28 mouse cellular contexts compared by ENCODE assay signal in genomic region chr6:41377578-41377977, GRCm38 (mm10). TPM values are rescaled to one million over a fixed set of nuclear protein-coding genes. Genes with fewer than 3 reads are reported as not detected.
"Had no signal": no experiment of that assay in that cellular context is flagged by ENCODE, and none has a peak within 500 bp of the region (broad histone marks: within the 10 kb centered on the region; RNA-seq: fewer than 3 reads in every experiment).

Gene Prss3 (minus strand): TSS chr6:41377678.

RNA-seq across cellular contexts. Expression of gene Prss3, which starts in this region (rescaled TPM):
- polyA plus RNA-seq: limb, embryonic 10.5 days; limb, embryonic 11.5 days; limb, embryonic 12.5 days; limb, embryonic 13.5 days; limb, embryonic 14.5 days; limb, embryonic 15.5 days; liver, adult 2 months; liver, embryonic 11.5 days; liver, embryonic 12.5 days; liver, embryonic 13.5 days; liver, embryonic 14.5 days; liver, embryonic 15.5 days; liver, postnatal 0 days; lung, adult 2 months; lung, embryonic 14.5 days; lung, embryonic 15.5 days; lung, embryonic 16.5 days; lung, postnatal 0 days; macrophage; midbrain, embryonic 10.5 days; midbrain, embryonic 11.5 days; midbrain, embryonic 12.5 days; midbrain, embryonic 13.5 days; midbrain, embryonic 14.5 days; midbrain, embryonic 15.5 days; midbrain, embryonic 16.5 days; midbrain, postnatal 0 days; myocyte had no signal
